Mouse (Mus musculus) heart, postnatal 4 days (tissue): ENCODE measurements around the gene Usp53. TPM values are rescaled to one million over a fixed set of nuclear protein-coding genes. Genes with fewer than 3 reads are reported as not detected.

Experiments used
- microRNA-seq, 2 experiments: library from miRNA; unstranded; fragments of <30 nt; microRNA quantifications; one replicate each; pipeline ENCODE4 v1.2.0; 2021 to 2022
- total RNA-seq, 2 experiments: library from RNA; stranded (reverse); gene quantifications; 2 replicates each; pipeline ENCODE4 v1.2.3; 2021

Usp53 gene
- total RNA-seq, 2 experiments from 2014 or later = 7.4 to 10.0 TPM

Small RNA genes within 50 kb of the gene (microRNA-seq; reads per million reads assigned to microRNA genes)
- 0 reads per million in 2 experiments for gene Gm22066

Other genes with a start within 250 kb of the Usp53 start
- not detected for gene Fabp2, start 89.4 kb downstream of the Usp53 start, total RNA-seq
- gene Gm10959, start 65.2 kb downstream of the Usp53 start, total RNA-seq = not detected
- 10 to 100 TPM; 95.1 to 95.6 TPM for gene 1810037I17Rik, start 60.3 kb downstream of the Usp53 start, total RNA-seq
- gene Myoz2, start 50.5 kb upstream of the Usp53 start, total RNA-seq = 100 to 1,000 TPM; 792 to 841 TPM